Mouse (Mus musculus): ENCODE results near the gene Pogz. TPM values are rescaled to one million over a fixed set of nuclear protein-coding genes. Genes with fewer than 3 reads are reported as not detected.

Gene Pogz
- 25.1 TPM for polyA plus RNA-seq (2017; shearing (Covaris generic))

DNA sequence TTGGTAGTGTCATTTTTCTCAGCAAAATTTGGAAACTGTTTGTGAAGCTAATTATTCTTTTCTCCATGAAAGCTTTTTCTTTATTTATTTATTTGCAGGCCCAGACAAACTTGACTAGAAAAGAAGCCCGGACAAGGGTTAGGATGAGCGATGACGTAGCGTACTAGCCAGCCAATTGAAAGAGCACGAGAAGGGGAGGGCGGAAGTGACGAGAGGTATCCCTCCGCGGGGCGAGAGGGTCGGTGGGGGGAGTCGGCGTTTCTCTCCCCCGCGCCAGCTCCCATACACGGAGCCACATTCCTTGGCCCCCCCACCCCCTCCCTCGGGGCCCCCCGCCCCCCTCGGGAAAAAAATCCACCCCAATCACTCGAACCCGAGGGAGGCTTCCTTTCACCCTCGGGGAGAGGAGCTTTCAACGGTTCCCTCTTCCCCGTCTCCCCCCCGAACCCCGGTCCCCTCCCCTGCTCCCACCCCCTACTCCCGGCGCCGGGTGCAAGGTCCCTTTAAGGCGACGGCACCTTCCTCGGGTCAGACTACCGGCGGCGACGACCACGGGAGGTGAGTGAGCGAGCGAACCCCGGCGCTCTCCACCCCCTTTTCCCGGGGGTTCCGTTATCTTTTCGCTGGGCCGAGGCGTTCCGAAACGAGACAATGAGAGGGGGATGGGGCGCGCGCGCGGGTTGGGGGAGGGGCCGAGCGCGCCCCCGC is at the start of gene Pogz:
Gene Pogz, plus strand, starts transcription at position 385 of the 708 bp plus-strand sequence.

DNA sequence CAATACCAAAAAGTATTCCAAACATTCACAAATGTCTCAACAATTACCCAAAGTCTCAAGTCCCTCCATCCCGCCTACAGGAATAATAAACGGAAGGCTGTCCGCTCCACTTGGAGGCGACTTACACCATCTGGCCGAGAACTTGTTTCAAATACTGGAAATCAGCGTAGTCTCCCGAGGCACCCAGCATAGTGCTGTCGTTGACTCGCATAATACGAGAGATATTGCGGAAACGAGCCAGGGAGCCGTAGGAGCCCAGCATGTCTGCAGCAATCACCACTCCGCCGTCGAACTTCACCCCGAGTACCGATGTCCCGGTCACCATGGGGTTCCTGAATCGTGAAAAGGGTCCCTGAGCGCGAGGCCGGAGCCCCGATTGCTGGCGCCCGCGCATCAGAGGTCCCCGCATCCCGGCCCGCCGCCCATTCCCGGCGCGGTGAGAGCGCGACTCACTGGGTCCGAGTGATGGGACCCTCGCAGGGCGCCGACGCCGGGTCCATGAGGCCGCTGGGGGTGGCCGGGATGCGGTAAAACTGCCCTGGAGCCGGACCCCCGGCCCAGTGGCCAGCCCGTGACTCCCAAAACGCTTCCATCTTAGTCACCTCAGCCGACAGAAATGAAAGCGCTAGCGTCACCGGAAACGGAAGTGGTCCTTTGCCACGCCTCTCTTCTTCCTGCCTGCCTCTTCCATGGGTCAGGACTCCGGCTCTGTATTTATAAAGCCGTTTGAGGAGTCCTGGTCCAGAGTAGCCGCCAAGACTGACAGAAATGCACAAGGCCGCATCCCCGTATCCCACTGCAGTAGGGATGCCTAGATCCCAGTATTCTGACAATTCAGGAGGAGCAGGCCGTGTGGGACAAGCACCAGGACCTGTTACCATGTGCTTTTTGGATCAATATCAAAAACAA is 49.2 kb downstream of the Pogz start, which contains the start of gene Psmb4:
Gene Psmb4, minus strand, starts transcription at position 646 of the 909 bp plus-strand sequence.

Other genes starting within 250 kb of the Pogz start
- not detected for gene Gm10972, start 194.5 kb upstream of the Pogz start, polyA plus RNA-seq (2017; shearing (Covaris generic))
- gene Tuft1, start 178.7 kb upstream of the Pogz start, polyA plus RNA-seq (2017; shearing (Covaris generic)): 5.8 TPM
- gene Selenbp2, start 144.0 kb upstream of the Pogz start, polyA plus RNA-seq (2017; shearing (Covaris generic)): not detected
- gene Cgn, start 51.1 kb upstream of the Pogz start, polyA plus RNA-seq (2017; shearing (Covaris generic)): 0.09 TPM
- gene Psmb4, start 49.4 kb downstream of the Pogz start, polyA plus RNA-seq (2017; shearing (Covaris generic)): 270 TPM
- 2.3 TPM for gene Selenbp1, start 95.5 kb downstream of the Pogz start, polyA plus RNA-seq (2017; shearing (Covaris generic))
- 10.3 TPM for gene Rfx5, start 116.5 kb downstream of the Pogz start, polyA plus RNA-seq (2017; shearing (Covaris generic))
- 19.5 TPM for gene Pi4kb, start 137.2 kb downstream of the Pogz start, polyA plus RNA-seq (2017; shearing (Covaris generic))
- 51.6 TPM for gene Zfp687, start 177.9 kb downstream of the Pogz start, polyA plus RNA-seq (2017; shearing (Covaris generic))
- gene Psmd4, start 205.0 kb downstream of the Pogz start, polyA plus RNA-seq (2017; shearing (Covaris generic)): 282 TPM